Mouse (Mus musculus) mesoderm, embryonic 11.5 days (tissue): ENCODE results near the gene Spint3.

ENCODE experiments used
- DNase-seq: peaks from one replicate; pipeline ENCODE4 v3.0.0-alpha.2; 2012; ENCODE audit warnings: low read depth, low spot score

Gene Spint3

GRCm38 (mm10) chr2:164550895-164551269, 22.4 kb downstream of the Spint3 start:
- no peak for DNase-seq

DNA sequence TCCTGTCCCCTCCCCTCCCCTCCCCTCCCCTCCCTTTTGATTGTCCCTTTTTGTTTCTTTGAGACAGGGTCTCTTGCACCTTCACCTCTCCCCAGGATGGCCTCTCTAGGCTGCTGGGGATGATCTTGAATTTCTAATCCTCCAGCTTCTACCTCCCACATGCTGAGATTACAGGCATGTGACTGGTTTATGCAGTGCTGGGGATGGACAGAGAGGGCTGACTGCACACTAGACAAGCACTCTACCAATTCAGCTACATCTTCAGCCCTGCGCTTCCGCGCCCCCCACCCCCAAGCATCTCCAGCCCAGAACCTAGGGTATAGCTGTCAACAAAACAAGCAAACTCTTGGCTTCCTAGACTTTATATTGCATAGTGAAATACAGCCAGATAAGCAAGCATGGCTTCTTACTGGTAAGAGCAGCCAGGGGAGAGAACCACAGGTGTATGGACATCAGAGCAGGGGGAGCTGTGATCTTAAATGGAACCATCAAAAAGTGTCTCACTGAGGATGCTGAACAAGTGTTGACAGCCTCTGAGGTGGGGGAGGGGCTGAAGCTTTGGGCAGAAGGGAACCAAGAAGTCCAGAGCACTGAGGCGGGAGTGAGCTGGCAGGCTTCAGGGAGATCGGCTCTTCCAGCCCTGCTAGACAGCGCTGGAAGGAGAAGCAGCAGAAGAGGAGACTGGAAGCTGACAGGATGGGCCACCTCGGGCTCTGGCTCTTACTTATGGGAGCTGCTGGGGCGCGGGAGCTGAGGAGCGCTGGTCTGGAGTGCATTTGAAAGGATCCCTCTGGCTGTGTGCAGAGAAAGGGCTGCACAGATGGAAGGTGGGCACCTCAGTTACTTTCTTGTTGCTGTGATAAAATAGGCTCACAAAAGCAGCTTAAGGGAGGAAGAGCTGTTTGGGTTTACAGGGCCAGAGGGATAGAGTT, 23.0 kb downstream of the Spint3 start:
- no peak for DNase-seq

DNA sequence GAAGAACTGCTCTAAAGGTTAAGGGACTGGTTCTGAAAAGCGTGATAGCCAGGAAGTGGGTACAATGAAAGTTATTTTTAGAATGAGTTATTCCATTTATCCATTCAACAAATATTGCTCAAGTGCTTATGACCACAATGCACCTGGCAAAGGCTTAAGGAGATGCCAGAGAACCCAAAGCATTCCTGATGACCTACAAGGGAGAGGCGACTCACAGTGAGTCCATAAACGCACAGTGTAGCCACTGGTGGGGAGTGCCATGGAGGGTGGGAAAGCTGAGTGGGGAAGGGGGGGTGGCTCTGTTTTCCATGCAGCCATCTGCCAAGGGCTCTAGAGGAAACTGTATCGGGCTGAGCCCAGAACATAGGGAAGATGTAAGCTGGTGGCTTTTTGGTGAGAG, 23.9 kb downstream of the Spint3 start:
- DNase-seq = no peak

- DNase-seq = no peak
These were observed 28.7 kb downstream of the Spint3 start for GRCm38 (mm10) chr2:164544454-164545097.

- DNase-seq = no peak
These were observed 29.5 kb downstream of the Spint3 start for GRCm38 (mm10) chr2:164543745-164544144.

- no peak for DNase-seq
These were observed 30.7 kb downstream of the Spint3 start for GRCm38 (mm10) chr2:164542598-164542997.

DNA sequence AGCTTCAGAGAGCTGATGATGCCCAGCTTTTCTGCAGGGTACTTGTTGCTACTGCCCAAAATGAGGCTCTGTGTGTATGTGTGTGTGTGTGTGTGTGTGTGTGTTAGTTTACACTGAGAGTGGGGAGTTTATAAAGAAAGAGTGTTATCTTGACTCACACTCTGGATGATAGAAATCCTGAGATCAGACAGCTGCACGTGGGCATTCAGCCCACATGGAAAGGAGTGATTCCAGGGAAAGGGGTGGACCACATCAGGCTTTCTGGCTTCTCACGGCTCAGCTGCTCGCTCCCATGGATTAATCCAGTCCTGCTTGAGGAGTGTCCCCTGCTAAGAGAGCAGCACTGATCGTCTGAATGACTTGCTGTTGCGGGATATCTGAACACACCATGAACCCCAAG, 31.1 kb downstream of the Spint3 start:
- DNase-seq = no peak

DNA sequence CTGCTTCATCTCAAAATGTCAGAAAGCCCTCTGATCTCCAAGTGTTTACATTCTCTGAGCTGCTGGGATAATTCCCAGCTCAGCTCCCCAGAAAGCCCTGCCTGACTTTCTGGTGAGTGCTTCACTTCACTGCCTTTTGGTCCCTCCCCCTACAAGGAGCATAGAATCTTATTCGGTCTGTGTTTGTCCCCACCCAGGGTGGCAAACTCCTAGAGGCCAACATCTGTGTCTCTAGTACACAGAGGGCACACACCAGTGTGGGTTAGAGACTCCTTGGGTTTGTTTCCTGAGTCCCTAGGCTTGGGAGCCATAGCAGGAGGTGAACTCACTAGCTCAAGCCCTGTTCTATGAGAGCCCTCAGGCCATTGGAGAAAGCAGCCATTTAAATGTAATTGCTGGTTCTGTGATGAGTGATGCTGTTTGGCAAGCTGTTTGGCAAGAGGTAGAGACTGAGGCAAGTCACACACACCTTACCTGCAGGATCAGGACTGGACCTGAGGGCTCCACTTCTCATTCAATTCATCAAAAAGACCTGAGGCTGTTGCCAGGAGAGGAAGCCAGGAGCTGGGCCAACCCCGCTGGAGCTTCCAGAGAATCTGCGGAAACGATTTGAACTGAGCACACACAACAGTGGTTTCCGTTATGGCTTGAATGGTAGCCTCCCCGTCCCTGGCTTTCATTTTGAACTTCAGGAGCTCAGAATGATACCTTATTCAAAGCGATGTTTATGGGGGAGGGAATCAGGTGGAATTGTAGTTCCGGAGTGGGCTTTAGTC, 32.4 kb downstream of the Spint3 start:
- DNase-seq = no peak

DNA sequence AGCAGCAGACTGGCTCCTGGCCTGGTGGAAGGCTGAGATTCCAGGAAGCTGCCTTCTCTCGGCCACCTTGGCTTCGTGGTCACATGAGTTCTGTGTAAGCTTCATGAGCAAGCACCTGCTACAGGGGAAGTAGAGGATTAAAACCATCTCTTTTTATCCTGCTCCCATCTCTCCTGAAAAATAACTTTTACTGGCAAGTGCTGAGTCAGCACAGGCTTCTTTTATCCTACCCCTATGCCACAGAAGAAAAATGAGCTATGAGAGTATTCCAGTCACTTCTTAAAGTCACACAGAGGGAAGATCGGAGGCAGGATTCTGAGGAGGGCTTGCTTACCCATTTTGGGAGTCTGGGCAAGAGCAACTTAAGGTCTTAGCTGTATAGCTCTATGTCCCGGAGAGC, 36.3 kb downstream of the Spint3 start:
- no peak for DNase-seq

GRCm38 (mm10) chr2:164534315-164534714, 38.9 kb downstream of the Spint3 start:
- DNase-seq = no peak

- peak; percentile 78 for DNase-seq
These were observed 42.1 kb downstream of the Spint3 start for GRCm38 (mm10) chr2:164531169-164531568.

DNA sequence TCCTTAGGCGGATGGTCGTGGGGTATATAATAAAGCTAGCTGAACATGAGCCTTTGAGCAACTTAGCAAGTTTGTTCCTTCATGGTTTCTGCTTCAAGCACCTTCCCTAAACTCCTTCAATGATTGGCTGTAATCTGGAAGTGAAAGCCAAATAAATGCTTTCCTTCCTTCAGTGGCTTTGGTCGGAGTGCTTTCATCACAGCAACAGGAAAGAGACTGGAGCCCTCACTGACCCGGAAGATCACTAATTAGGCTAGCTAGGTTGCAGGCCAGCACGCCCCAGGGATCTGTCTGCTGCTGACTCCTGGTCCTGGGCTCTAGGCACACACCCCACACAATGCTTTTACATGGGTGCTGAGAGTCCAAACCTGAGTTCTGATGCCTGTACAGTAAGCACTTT, 44.7 kb downstream of the Spint3 start:
- DNase-seq = no peak

DNA sequence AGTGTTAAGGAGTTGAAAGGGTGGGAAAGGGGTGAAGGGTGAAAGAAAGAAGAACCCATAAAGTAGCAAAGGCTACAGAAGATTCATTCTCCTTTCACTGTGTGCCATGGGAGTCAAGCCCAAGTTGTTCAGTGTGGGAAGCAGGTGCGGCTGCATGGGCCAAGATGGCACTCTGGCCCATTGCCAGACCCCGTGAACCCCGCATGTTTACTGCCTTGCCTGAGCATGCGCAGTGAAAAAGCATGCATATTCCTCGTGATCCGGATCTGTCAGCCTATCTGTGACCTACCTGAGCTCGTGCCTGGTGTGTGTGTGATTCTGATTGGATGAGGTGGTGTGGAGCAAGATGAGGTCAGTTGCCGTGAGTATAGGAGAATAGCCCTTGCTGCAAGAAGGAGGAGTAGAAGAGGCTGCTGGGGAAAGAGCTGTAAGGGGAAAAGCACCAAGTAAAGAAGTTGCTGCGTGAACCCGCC, 49.9 kb downstream of the Spint3 start:
- no peak for DNase-seq

DNA sequence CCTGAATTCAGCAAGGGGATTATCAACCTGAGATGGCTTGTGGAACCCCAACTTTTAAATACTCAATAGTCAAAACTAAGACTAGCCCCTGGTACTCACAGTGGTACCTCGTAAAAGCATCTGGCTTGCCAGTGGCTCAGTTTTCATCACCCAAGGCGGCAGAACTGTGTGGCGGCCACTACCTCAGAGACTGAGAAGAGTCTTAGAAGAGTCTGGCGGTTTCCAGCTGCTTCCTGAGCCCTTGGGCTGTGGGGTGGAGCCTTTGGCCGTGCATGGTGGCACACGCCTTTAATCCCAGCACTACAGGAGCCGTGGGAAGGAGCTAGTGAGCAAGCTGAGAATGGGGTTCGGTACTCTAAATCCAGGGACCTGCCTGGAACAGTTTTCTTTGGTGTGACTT, 51.0 kb downstream of the Spint3 start:
- no peak for DNase-seq

GRCm38 (mm10) chr2:164521841-164522240, 51.4 kb downstream of the Spint3 start:
- no peak for DNase-seq

GRCm38 (mm10) chr2:164520782-164521181, 52.5 kb downstream of the Spint3 start:
- DNase-seq = peak; percentile 47
